Mouse (Mus musculus) C2C12 (cell line): ENCODE data around the gene Cks1brt.

Experiments used
- CEBPB ChIP-seq: IDR thresholded peaks from one replicate; pipeline ENCODE4 v1.6.1; 2011; ENCODE audit warnings: low read depth, mild to moderate bottlenecking, control low read depth, moderate library complexity
- CTCF ChIP-seq: IDR thresholded peaks from one replicate; pipeline ENCODE4 v1.5.1; 2011; ENCODE audit not compliant: control insufficient read depth, insufficient read depth, insufficient read length
- MAX ChIP-seq: IDR thresholded peaks from one replicate; pipeline ENCODE4 v1.6.1; 2011; ENCODE audit warnings: mild to moderate bottlenecking, control low read depth
- MYOD1 ChIP-seq: IDR thresholded peaks from one replicate; pipeline ENCODE4 v1.6.1; 2011; ENCODE audit warnings: low read depth; ENCODE audit not compliant: control insufficient read depth, insufficient read length
- MYOG ChIP-seq: IDR thresholded peaks from one replicate; pipeline ENCODE4 v1.6.1; 2011; ENCODE audit not compliant: control insufficient read depth, insufficient read length; ENCODE audit errors: extremely low read depth
- USF1 ChIP-seq: IDR thresholded peaks from one replicate; pipeline ENCODE4 v1.6.1; 2011; ENCODE audit warnings: low read depth, mild to moderate bottlenecking, control low read depth, moderate library complexity

DNA sequence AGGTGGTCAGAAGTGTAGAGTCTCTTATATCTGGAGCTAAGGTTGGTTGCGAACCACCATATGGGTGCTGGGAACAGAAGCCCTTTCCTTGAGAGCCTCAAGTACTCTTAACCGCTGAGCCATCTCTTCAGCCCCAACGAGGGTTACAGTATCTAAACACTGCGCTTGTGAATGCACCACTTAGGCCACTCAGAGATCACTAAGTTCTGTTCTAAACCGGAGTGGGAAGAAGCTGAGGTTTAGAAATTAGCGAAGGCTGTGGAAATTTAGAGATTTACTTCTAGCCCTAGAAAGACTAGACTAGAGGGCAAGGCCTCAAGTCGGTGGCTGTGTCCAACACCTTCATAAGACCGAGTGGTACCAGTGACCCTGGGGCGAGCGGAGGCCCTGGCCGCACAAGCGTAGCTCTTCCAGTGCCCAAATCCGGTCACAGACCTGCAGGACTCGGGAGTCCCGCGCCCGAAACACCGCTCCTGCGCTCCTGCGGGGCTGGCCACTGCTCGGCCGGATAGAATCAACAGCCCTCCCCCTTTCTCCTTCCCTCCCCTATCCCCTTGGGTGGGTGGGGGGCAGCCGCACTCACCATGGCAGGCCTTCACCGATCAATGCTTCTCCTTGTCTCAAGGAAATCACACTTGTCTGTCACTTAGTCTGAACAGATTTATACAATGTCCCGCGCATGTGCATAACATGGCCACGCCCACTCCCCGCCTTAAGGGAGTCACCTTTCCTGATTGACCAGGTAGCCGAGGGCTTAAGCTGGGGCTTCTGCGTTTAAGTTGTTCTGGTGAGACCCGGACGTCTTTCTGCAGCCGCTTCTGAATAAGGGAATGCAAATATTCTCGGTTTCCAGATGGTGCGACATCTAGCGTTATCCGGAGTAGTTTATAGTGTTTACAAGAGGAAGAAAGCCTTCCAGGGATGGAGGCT lies 32.4 kb upstream of the Cks1brt start:
- TF ChIP-seq CTCF (no peak), CEBPB (no peak), USF1 (no peak), MAX (no peak), MYOD1 (no peak), MYOG (no peak)
